9 mouse cellular contexts compared by ENCODE assay signal in genomic region chr16:19761691-19762090, GRCm38 (mm10). TPM values are rescaled to one million over a fixed set of nuclear protein-coding genes. Genes with fewer than 3 reads are reported as not detected.
A peak's percentile ranks its signal among the peaks of the same experiment; 100 is the strongest.
DNase-seq lines count a peak whose midpoint lies in the region; ATAC-seq lines count a peak whose summit lies in the region.
"Had no signal": no experiment of that assay in that cellular context is flagged by ENCODE, and none has a peak within 500 bp of the region (broad histone marks: within the 10 kb centered on the region; RNA-seq: fewer than 3 reads in every experiment).

No protein-coding gene starts in this region.

- H3K27ac ChIP-seq in liver, embryonic 11.5 days (ENCODE audit: low read depth, low read length): no peak overlapping the region
- H3K27ac ChIP-seq in heart, embryonic 16.5 days (ENCODE audit: low read length): no peak overlapping the region
- H3K27ac ChIP-seq in lung, embryonic 16.5 days (ENCODE audit: low read length): no peak overlapping the region

- peak overlapping the region; percentile 46; the same call in 1 of the 2 replicates for H3K4me3 ChIP-seq in liver, embryonic 11.5 days (ENCODE audit: low read depth, low read length)
- peak overlapping the region; percentile 75 for H3K4me3 ChIP-seq in heart, embryonic 16.5 days (ENCODE audit: low read length)
- H3K4me3 ChIP-seq in lung, embryonic 16.5 days (ENCODE audit: low read length): peak overlapping the region; percentile 78

- no peaks in the 10 kb centered on the region for H3K9me3 ChIP-seq in liver, embryonic 11.5 days (ENCODE audit: control insufficient read depth, low read length)
- peaks cover 4% of the 10 kb centered on the region; the same call in 1 of the 2 replicates for H3K9me3 ChIP-seq in heart, embryonic 16.5 days (replicated peaks; ENCODE audit: control insufficient read depth, low read length)
- H3K9me3 ChIP-seq in lung, embryonic 16.5 days (ENCODE audit: control insufficient read depth, low read length): peaks cover 2% of the 10 kb centered on the region; the same call in 1 of the 2 replicates

- H3K4me1 ChIP-seq in liver, embryonic 11.5 days (replicated peaks; ENCODE audit: control insufficient read depth, insufficient read depth, low read length): no peaks in the 10 kb centered on the region
- H3K4me1 ChIP-seq in heart, embryonic 16.5 days (ENCODE audit: control insufficient read depth, insufficient read depth, low read length): peaks cover 7% of the 10 kb centered on the region
- peaks cover 7% of the 10 kb centered on the region; the same call in 1 of the 2 replicates for H3K4me1 ChIP-seq in lung, embryonic 16.5 days (replicated peaks; ENCODE audit: control insufficient read depth, insufficient read depth, low read length)

- 45% methylated on average over 1 of the region's 1 CpGs for WGBS in liver, embryonic 11.5 days
- WGBS in heart, embryonic 16.5 days: 61% methylated on average over 1 of the region's 1 CpGs
- 37% methylated on average over 1 of the region's 1 CpGs for WGBS in lung, embryonic 16.5 days

- DNase-seq in liver, embryonic 11.5 days (ENCODE audit: low spot score): no peak
- DNase-seq in liver: no peak
- DNase-seq in spleen, adult 12 weeks (ENCODE audit: low spot score): peak; percentile 34
- no peak for DNase-seq in urinary bladder, adult 2 months (ENCODE audit: low spot score)
- no peak for DNase-seq in right cerebral cortex, postnatal 36 days (ENCODE audit: low spot score in 2 of 2)
- no peak for DNase-seq in right cerebral cortex, adult 2 months (ENCODE audit: low spot score in 2 of 2)

- H3K4me2 ChIP-seq in liver, embryonic 11.5 days: peak overlapping the region; percentile 61
- H3K4me2 ChIP-seq in heart, embryonic 16.5 days (ENCODE audit: low read depth, low read length): peak overlapping the region; percentile 98
- peak overlapping the region; percentile 64 for H3K4me2 ChIP-seq in lung, embryonic 16.5 days (ENCODE audit: low read depth, low read length)

- H3K9ac ChIP-seq in liver, embryonic 11.5 days (ENCODE audit: low read depth, low read length): no peak overlapping the region
- H3K9ac ChIP-seq in heart, embryonic 16.5 days (ENCODE audit: low read length): peak overlapping the region; percentile 82
- peak overlapping the region; percentile 80 for H3K9ac ChIP-seq in lung, embryonic 16.5 days (ENCODE audit: low read length)

- peaks cover 3% of the 10 kb centered on the region; the same call in 1 of the 2 replicates for H3K36me3 ChIP-seq in liver, embryonic 11.5 days (ENCODE audit: control insufficient read depth, insufficient read depth, low read length)
- peaks cover 4% of the 10 kb centered on the region for H3K36me3 ChIP-seq in heart, embryonic 16.5 days (ENCODE audit: control insufficient read depth, insufficient read depth)
- peaks cover 10% of the 10 kb centered on the region for H3K36me3 ChIP-seq in lung, embryonic 16.5 days (ENCODE audit: control insufficient read depth, insufficient read depth, low read length)

- H3K27me3 ChIP-seq in liver, embryonic 11.5 days (replicated peaks; ENCODE audit: control insufficient read depth, insufficient read depth, low read length): peaks cover 10% of the 10 kb centered on the region
- no peaks in the 10 kb centered on the region for H3K27me3 ChIP-seq in heart, embryonic 16.5 days (ENCODE audit: control insufficient read depth, insufficient read depth, low read length)
- H3K27me3 ChIP-seq in lung, embryonic 16.5 days (ENCODE audit: control insufficient read depth, insufficient read depth, low read depth, low read length): no peaks in the 10 kb centered on the region

- no peak for ATAC-seq in liver, embryonic 11.5 days (replicated peaks; ENCODE audit: low FRiP score)
- ATAC-seq in heart, embryonic 16.5 days (replicated peaks; ENCODE audit: extremely low read depth, insufficient read depth, low FRiP score): no peak
- no peak for ATAC-seq in lung, embryonic 16.5 days (ENCODE audit: low read depth)

RNA-seq across cellular contexts. Expression of gene B3gnt5, which starts 1.7 kb away (rescaled TPM):
- 7.9 and 8.5 TPM in 2 replicates for polyA plus RNA-seq in liver, embryonic 11.5 days (2014; fragmentation: Nextera tagmentation; extraction: Ambion mirVana)
- polyA plus RNA-seq in heart, embryonic 16.5 days (2015; fragmentation: Nextera tagmentation; extraction: Ambion mirVana): 5.7 and 6.4 TPM in 2 replicates
- 11.4 and 14.0 TPM in 2 replicates for polyA plus RNA-seq in lung, embryonic 16.5 days (2015; fragmentation: Nextera tagmentation; extraction: Ambion mirVana)
- 2.5 and 3.2 TPM in 2 replicates for polyA plus RNA-seq in urinary bladder, adult 2 months (2012; rRNA removed)

RNA-seq across cellular contexts. Expression of gene Lamp3, which starts 55.5 kb away (rescaled TPM):
- polyA plus RNA-seq in liver, embryonic 11.5 days (2014; fragmentation: Nextera tagmentation; extraction: Ambion mirVana): not detected in 2 replicates
- 0.64 and 3.1 TPM in 2 replicates for polyA plus RNA-seq in heart, embryonic 16.5 days (2015; fragmentation: Nextera tagmentation; extraction: Ambion mirVana)
- 37.2 and 50.1 TPM in 2 replicates for polyA plus RNA-seq in lung, embryonic 16.5 days (2015; fragmentation: Nextera tagmentation; extraction: Ambion mirVana)
- not detected in 2 replicates for polyA plus RNA-seq in urinary bladder, adult 2 months (2012; rRNA removed)
- polyA plus RNA-seq: liver, adult 2 months had no signal
